Mouse (Mus musculus) liver, embryonic 12.5 days (tissue): ENCODE results near the gene Mpg. TPM values are rescaled to one million over a fixed set of nuclear protein-coding genes. Genes with fewer than 3 reads are reported as not detected.

Experiments used
- ATAC-seq: fragments of 200-750 bp; cut with Nextera tagmentation; 2 replicates; pipeline ENCODE4 v1.8.0; 2017; ENCODE audit warnings: moderate number of reproducible peaks, mild to moderate bottlenecking, moderate library complexity
- H3K27ac ChIP-seq: fragments of 300-500 bp; sonication (generic); 2 replicates; pipeline ENCODE4 v1.5.1; 2016; ENCODE audit warnings: mild to moderate bottlenecking
- H3K27me3 ChIP-seq: fragments of 300-500 bp; sonication (generic); replicated peaks from 2 replicates; pipeline ENCODE4 v1.6.1; 2016; ENCODE audit warnings: mild to moderate bottlenecking, moderate library complexity
- H3K36me3 ChIP-seq: fragments of 300-500 bp; sonication (generic); 2 replicates; pipeline ENCODE4 v1.6.1; 2016; ENCODE audit warnings: mild to moderate bottlenecking, moderate library complexity
- H3K4me1 ChIP-seq: fragments of 300-500 bp; sonication (generic); 2 replicates; pipeline ENCODE4 v1.6.1; 2016
- H3K4me2 ChIP-seq: fragments of 300-500 bp; sonication (generic); 2 replicates; pipeline ENCODE4 v1.6.1; 2016; ENCODE audit warnings: mild to moderate bottlenecking, moderate library complexity
- H3K4me3 ChIP-seq: fragments of 300-500 bp; sonication (generic); 2 replicates; pipeline ENCODE4 v1.5.1; 2016; ENCODE audit warnings: mild to moderate bottlenecking, moderate library complexity
- H3K9ac ChIP-seq: fragments of 300-500 bp; sonication (generic); 2 replicates; pipeline ENCODE4 v1.6.1; 2016; ENCODE audit warnings: mild to moderate bottlenecking, moderate library complexity
- H3K9me3 ChIP-seq: fragments of 300-500 bp; sonication (generic); replicated peaks from 2 replicates; pipeline ENCODE4 v1.6.1; 2016; ENCODE audit warnings: mild to moderate bottlenecking, moderate library complexity
- WGBS: fragments of 180-500 bp; shearing (Covaris S2); methylation state at CpG from one replicate; pipeline ENCODE4 v1.1.7; 2016; ENCODE audit not compliant: insufficient replicate concordance; 5-methylcytosine and 5-hydroxymethylcytosine counted together
- polyA plus RNA-seq: library from polyadenylated mRNA; unstranded; fragments of >200 nt; fragmentation: Nextera tagmentation; extraction: Ambion mirVana; gene quantifications from 2 replicates; pipeline ENCODE4 v1.2.1, GENCODE M21; 2016

Gene Mpg
- polyA plus RNA-seq, 1 experiment from 2014 or later = 27.2 TPM

- Histone ChIP-seq H3K9me3 (no peaks in the 10 kb centered on the region), H3K4me3 (no peak overlapping the region), H3K36me3 (peaks cover 83% of the 10 kb centered on the region), H3K27ac (no peak overlapping the region), H3K27me3 (no peaks in the 10 kb centered on the region), H3K9ac (no peak overlapping the region), H3K4me1 (peaks cover 14% of the 10 kb centered on the region), H3K4me2 (no peak overlapping the region)
- ATAC-seq = no peak
- 82% methylated on average over 9 of the region's 9 CpGs for WGBS
Measured at GRCm38 (mm10) chr11:32210623-32211022, 15.7 kb upstream of the Mpg start.

GRCm38 (mm10) chr11:32215372-32216162 lies 10.7 kb upstream of the Mpg start:
- no peak for ATAC-seq
- no peak overlapping the region for H3K4me2 ChIP-seq
- H3K27ac ChIP-seq = no peak overlapping the region
- 80% methylated on average over 18 of the region's 18 CpGs for WGBS
- peaks cover 48% of the 10 kb centered on the region for H3K36me3 ChIP-seq
- H3K4me1 ChIP-seq = peaks cover 27% of the 10 kb centered on the region
- no peak overlapping the region for H3K4me3 ChIP-seq
- H3K9me3 ChIP-seq = no peaks in the 10 kb centered on the region
- no peak overlapping the region for H3K9ac ChIP-seq
- H3K27me3 ChIP-seq = peaks cover 29% of the 10 kb centered on the region

GRCm38 (mm10) chr11:32216851-32217250 lies 9.5 kb upstream of the Mpg start:
- H3K27me3 ChIP-seq = peaks cover 42% of the 10 kb centered on the region
- H3K27ac ChIP-seq = peak overlapping the region; percentile 46; the same call in 1 of the 2 replicates
- peaks cover 40% of the 10 kb centered on the region for H3K4me1 ChIP-seq
- peaks cover 36% of the 10 kb centered on the region for H3K36me3 ChIP-seq
- no peaks in the 10 kb centered on the region for H3K9me3 ChIP-seq
- no peak overlapping the region for H3K4me3 ChIP-seq
- WGBS = 23% methylated on average over 8 of the region's 8 CpGs
- H3K9ac ChIP-seq = peak overlapping the region; percentile 54
- H3K4me2 ChIP-seq = 0 out of 2 replicates have a peak overlapping the region, but pooled peaks have one; percentile 3
- 0 out of 2 replicates have a peak, but pooled peaks have one; percentile 16 for ATAC-seq

GRCm38 (mm10) chr11:32218501-32219050 lies 7.7 kb upstream of the Mpg start:
- no peak overlapping the region for H3K27ac ChIP-seq
- H3K4me3 ChIP-seq = no peak overlapping the region
- H3K36me3 ChIP-seq = peaks cover 19% of the 10 kb centered on the region
- no peak for ATAC-seq
- no peaks in the 10 kb centered on the region for H3K9me3 ChIP-seq
- H3K9ac ChIP-seq = peak overlapping the region; percentile 34; the same call in 1 of the 2 replicates
- no peak overlapping the region for H3K4me2 ChIP-seq
- H3K4me1 ChIP-seq = peaks cover 54% of the 10 kb centered on the region
- WGBS = 50% methylated on average over 6 of the region's 6 CpGs
- H3K27me3 ChIP-seq = peaks cover 59% of the 10 kb centered on the region

- Histone ChIP-seq H3K4me2 (no peak overlapping the region), H3K4me1 (peaks cover 54% of the 10 kb centered on the region), H3K36me3 (peaks cover 12% of the 10 kb centered on the region; the same call in 1 of the 2 replicates), H3K9ac (no peak overlapping the region), H3K4me3 (no peak overlapping the region), H3K27me3 (peaks cover 67% of the 10 kb centered on the region), H3K9me3 (no peaks in the 10 kb centered on the region), H3K27ac (no peak overlapping the region)
- ATAC-seq = no peak
- WGBS = 78% methylated on average over 10 of the region's 10 CpGs
Measured at GRCm38 (mm10) chr11:32219287-32219686, 7.0 kb upstream of the Mpg start.

- Histone ChIP-seq H3K36me3 (peaks cover 6% of the 10 kb centered on the region; the same call in 1 of the 2 replicates), H3K9me3 (no peaks in the 10 kb centered on the region), H3K4me3 (peak overlapping the region; percentile 66), H3K27ac (no peak overlapping the region), H3K4me2 (peak overlapping the region; percentile 80), H3K27me3 (peaks cover 78% of the 10 kb centered on the region), H3K4me1 (peaks cover 69% of the 10 kb centered on the region), H3K9ac (peak overlapping the region; percentile 74; the same call in 1 of the 2 replicates)
- WGBS = 35% methylated on average over 10 of the region's 10 CpGs
- no peak; the same call in 1 of the 2 replicates for ATAC-seq
Measured at GRCm38 (mm10) chr11:32220607-32221224, 5.6 kb upstream of the Mpg start.

- Histone ChIP-seq H3K4me3 (peak overlapping the region; percentile 66), H3K9me3 (no peaks in the 10 kb centered on the region), H3K27me3 (peaks cover 78% of the 10 kb centered on the region), H3K36me3 (0 out of 2 replicates have a peak, but pooled peaks cover 3% of the 10 kb centered on the region), H3K27ac (peak overlapping the region; percentile 70), H3K9ac (peak overlapping the region; percentile 74), H3K4me2 (peak overlapping the region; percentile 80), H3K4me1 (peaks cover 72% of the 10 kb centered on the region)
- WGBS = 1% methylated on average over 45 of the region's 46 CpGs
- peak; percentile 19 for ATAC-seq
Measured at GRCm38 (mm10) chr11:32221225-32221950, 4.9 kb upstream of the Mpg start.

GRCm38 (mm10) chr11:32221951-32222409 lies 4.3 kb upstream of the Mpg start, which contains the start of gene Rhbdf1:
Gene Rhbdf1 (minus strand): TSS chr11:32222300.
- Histone ChIP-seq H3K4me2 (peak within 1 kb of the TSS; percentile 80), H3K27me3 (peaks cover 78% of the 10 kb centered on the region), H3K4me1 (peaks cover 71% of the 10 kb centered on the region), H3K27ac (peak within 1 kb of the TSS; percentile 70), H3K9ac (peak within 1 kb of the TSS; percentile 74), H3K4me3 (peak within 1 kb of the TSS; percentile 66), H3K9me3 (no peaks in the 10 kb centered on the region), H3K36me3 (0 out of 2 replicates have a peak, but pooled peaks cover 3% of the 10 kb centered on the region)
- ATAC-seq = no peak
- under 1% methylated on average over 72 of the region's 72 CpGs for WGBS

GRCm38 (mm10) chr11:32222570-32223194 lies 3.6 kb upstream of the Mpg start:
- Histone ChIP-seq H3K27me3 (peaks cover 77% of the 10 kb centered on the region), H3K4me2 (peak overlapping the region; percentile 80), H3K27ac (no peak overlapping the region), H3K4me1 (peaks cover 72% of the 10 kb centered on the region), H3K9ac (peak overlapping the region; percentile 74; the same call in 1 of the 2 replicates), H3K9me3 (no peaks in the 10 kb centered on the region), H3K36me3 (0 out of 2 replicates have a peak, but pooled peaks cover 3% of the 10 kb centered on the region), H3K4me3 (peak overlapping the region; percentile 66)
- no peak for ATAC-seq
- WGBS = 10% methylated on average over 21 of the region's 21 CpGs

GRCm38 (mm10) chr11:32223297-32223967 lies 2.9 kb upstream of the Mpg start:
- Histone ChIP-seq H3K27me3 (peaks cover 70% of the 10 kb centered on the region), H3K27ac (no peak overlapping the region), H3K9me3 (no peaks in the 10 kb centered on the region), H3K9ac (no peak overlapping the region), H3K36me3 (peaks cover 10% of the 10 kb centered on the region), H3K4me3 (no peak overlapping the region), H3K4me2 (no peak overlapping the region), H3K4me1 (peaks cover 75% of the 10 kb centered on the region)
- 51% methylated on average over 4 of the region's 4 CpGs for WGBS
- no peak for ATAC-seq
